Mouse (Mus musculus) left cerebral cortex, adult 11 months (tissue): ENCODE data around the gene Bmp6.

ENCODE experiments used
- DNase-seq: peaks from one replicate; pipeline ENCODE4 v3.0.0; 2022; ENCODE audit warnings: low spot score

Bmp6 gene

DNA sequence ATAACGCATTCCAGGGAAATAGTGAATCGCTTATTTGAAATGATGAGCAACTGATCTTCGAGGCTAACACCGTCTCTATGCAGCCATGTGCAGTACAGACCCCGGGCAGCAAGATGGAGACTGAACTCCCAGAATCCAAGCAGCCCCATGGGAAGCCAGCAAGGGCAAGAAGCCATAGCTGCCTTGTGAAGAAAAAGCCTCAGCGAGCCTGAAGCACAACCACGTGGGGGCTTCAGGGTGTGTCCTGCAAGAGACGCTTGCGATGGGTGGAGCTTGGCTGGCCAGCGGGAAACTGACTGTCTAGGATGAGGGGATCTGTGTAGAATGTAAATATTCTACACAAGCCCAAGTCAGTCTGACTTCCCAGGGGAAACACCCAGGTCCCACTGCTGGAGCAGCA lies 167.1 kb downstream of the Bmp6 start:
- no peak for DNase-seq

DNA sequence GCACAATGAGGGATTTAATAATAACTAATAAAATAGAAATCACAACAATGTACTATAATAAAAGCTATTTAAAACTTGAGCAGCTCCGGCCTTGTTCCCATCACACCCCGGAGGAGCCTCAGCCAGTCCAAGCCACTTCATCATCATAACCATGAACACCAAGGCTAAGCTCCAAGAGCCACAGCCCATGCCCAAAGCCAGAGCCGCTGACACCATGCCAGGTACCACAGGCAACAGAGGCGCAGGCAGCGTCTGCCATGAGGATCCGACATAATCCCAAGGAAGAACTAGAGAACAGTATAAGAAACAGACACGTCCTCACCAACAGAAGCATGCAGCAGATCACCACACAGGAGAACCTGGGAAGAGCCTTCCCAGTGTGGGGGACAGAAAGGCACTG lies 169.0 kb downstream of the Bmp6 start:
- DNase-seq, result no peak

DNA sequence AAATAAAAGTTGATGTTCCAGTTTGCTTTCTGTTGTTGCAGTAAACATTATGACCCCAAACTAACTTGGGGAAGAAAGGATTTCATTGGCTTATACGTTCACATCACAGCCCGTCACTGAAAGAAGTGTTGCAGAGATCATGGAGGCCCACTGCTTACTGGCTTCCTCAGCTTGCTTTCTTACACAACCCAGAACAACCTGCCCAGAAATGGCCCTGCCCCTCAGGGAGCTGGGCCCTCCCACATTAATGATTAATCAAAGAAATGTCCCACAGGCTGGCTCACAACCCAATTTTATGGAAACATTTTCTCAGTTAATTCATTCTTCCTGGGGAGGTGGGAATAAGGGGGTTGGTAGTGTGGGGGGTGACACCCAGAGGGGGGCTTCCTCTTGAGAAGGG lies 170.5 kb downstream of the Bmp6 start:
- no peak for DNase-seq

DNA sequence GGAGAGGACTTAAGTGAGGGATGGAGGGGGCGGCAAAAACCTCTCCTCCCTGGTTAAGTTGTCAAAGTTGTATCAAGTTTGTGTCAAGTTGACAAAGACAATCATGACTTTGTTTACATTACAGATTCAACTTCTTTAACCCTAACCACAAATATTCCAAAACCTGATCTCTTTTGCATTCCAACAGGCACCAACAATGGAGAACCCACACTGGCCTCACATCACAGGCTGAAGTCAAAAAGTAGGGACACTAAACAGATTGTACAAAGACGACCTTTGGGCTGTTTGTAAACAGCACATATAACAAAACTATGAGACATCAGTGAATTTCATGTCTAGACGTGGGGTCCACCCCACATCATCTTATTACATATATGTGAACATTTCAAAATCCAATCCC lies 170.9 kb downstream of the Bmp6 start:
- no peak for DNase-seq

DNA sequence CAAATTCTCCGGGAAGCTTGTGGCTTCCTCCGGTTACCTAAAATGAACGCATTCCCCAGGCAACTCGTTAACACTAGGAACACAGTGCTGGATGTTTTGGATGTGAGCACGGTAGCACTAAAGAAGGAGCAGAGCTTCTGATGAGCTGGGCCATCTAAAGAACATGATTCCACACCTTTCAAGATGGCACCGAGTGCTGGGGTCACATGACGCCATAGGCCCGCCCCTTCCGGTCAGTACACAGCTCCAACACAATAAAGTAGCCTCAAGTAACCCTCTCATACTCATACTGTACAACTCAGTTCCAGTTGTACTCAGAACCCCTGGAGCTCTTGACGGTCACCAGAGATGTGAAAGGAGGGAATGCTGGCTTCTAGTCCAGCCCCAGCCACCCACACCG lies 171.7 kb downstream of the Bmp6 start:
- no peak for DNase-seq

DNA sequence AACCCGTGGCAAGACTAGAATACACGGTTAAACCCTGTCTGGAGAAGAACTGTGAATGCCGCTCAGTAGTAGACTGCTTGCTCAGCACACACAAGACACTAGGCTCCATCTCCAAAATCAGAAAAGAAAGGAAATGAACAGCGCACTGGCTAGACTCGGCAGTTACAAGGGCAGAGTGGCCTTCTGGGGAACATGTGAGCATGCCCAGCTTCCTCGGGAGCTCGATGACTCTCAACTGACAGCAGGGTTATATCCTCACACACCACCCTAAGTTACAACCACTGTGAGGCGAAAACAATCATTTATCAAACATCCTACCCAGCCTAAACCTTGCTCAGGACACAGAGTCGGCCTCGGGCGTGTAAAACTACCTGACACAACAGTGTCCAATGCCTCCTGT lies 175.4 kb downstream of the Bmp6 start:
- DNase-seq, result no peak

DNA sequence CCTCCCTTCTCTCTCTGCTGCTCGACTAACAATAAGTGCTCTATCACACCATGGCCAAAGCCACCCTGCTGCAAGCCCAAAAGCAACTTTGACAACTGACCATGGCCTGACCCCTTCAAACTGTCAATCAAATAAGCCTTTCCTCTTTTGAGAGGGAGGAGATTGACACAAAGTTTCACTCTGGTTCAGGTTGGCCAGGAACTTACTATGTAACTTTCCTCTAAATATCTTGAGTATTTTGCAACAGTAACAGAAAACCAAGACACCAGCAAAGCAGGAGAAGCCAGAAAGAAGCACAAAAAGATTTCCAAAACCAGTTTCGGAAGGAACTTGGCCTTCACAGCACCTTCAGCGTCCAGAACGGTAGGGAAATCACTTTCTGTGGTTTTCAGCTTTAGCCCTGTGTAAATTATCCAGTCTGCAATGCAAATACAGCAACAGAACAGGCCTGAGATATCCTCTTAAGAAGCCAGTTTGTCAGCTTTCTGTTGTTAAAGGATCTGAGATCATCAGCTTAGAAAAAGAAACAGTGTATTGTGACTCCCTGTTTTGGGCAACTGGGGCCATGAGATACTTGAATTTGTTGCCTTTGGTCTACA lies 177.2 kb downstream of the Bmp6 start:
- DNase-seq, result no peak

DNA sequence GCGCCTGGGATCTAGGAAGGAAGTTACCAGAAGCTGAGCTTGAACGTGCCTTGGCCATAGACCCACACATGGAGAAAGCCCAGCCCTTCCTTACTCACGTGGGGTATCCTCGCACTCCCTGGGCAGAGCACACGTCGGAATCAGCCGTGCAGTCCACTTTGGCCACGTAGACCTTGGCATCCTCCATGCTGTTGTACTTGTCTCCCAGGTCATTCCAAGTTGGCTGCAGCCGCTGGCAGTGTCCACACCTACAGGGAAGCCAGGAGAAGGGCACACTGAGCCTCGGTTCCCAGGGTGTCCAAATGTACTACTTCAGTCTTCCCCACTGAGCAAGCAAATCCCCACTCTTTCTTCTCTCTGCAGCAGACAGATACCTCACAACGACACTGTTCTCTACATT lies 178.3 kb downstream of the Bmp6 start:
- no peak for DNase-seq

DNA sequence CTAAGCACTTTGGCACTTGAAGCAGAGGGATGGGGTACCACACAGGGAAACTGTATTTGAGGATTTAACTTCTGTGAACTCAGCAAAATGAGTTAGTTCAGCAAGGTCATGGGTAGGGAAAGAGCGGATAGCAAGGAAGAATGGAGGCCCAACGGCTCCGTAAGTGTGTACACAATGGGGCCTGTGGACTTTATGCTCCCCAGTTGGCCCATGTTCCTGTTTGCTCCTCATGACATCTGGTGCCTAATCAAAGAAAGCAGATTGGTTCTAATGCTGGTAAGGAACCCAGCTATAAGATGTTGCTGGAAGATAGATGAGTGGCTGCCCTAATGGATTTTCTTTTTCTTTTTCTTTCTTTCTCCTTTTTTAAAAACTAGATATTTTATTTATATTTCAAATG lies 180.4 kb downstream of the Bmp6 start:
- no peak for DNase-seq

DNA sequence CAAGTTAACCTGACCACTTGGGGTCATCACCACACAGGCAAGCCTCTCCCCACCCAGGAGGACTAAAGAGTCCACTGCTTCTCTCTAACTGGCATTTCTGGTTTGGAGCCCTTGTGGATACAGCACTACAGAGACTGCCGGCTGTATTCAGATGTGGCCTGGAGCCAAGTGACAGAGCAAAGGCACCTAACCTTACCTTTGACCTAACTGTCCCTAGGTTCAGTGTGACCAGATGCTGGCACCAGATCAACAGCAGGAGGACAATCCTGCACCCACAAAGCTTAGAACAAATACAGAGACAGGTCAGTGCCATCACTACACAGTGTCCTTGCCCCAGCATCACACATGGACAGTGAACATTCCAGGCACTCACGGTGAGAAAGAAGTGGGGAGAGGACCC lies 181.2 kb downstream of the Bmp6 start:
- no peak for DNase-seq

DNA sequence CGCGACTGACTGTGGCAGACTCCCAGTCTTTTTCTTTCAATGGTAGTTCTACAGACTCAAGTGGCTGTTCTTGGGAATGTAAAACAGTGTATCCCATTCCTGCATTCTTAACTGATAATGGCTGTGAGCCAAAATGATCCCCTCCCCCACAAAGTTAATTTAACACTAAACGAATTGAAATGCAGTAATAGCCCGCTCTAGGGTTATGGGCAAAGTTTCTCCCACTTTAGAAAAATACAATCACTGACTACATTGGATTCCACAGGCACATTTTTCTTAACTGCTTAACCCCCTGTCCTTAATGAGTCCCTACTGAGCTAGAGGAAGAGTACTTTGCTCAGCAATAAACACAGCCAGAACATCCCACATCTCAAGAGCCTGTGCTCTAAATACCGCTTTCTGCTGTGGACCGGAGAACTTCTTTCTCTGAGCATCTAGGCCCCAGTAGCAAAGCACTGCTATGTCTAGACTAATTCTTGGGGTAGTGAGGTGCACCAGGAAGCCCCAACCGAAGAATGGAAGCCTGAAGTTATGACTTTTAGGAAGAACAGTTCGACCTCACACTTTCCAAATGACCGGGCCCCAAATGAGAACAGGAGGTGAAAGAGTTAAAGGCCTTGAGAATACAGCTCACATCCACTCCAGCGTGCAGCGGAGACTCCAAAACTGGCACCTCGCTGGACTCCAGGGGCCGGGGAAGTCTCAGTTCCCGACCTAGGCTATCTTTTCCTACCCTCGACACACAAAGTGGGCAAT lies 182.3 kb downstream of the Bmp6 start:
- DNase-seq, result no peak

DNA sequence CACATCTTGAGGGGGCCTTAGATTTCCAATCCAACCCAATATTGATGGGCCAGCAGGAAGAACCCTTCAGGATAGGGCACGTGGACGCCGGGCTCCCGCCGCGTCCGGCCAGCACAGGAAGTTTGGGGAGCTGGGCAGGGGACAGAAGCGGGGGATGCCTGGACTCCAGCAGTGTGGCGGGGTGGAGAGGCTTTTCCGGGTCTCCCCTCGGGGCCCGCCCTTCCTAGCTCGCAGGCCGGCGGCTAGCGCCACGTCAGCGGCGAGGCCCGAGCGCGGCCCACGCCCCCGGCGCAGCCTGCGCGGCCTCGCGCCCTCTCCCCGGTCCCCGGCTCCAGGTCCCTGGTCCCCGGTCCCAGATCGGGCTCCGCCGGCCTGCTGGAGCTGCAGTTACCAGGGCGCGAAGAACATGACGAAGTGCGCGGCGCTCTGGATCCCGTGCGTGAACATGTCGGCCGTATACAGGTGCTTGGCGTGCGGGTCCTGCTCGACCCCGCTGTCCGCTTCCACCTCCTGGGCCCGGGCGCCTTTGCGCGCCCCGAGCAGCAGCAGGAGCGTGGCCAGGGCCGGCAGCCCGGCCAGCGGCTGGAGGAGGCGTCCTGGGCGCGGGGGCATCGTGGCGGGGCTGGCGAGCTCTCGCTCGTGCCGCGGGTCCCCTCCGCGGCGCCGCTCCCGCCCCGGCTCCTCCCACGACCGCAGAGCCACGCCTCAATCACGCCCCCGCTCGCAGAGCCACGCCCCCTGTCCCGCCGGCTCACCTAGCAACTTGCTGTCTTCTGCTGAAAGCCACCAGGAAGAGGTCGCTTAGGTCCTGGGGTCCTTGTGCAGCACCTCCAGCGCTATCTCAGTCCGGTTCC lies 183.1 kb downstream of the Bmp6 start:
- DNase-seq, result peak; percentile 58

DNA sequence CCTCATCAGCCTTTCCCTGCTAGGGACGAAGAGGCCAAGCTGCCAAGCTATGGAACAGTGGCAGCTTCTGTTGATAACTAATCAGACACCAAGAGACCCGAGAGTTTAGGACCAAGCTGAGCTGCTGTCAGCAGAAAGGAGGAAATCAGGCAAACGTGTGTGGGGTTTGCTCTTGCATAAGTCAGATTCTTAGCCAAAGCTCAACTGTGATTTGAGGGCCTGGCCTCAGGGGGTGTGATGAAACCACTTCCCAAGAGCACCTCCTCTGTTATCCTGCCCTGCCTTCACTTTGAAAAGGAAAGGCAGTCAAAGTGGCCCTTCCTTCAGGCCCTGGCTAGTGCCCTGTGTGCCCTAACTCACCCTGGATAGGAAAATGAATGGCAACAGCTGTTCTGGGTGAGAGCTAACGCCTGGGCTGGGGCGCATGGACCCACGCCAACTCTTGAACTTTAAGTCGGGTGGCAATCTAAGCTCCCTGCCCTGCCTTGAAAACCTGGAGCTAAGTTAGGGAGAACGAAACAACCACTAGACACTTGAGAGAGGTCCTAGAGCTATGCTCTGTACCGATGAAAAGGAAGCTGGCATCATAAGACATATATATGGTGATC lies 183.9 kb downstream of the Bmp6 start, which contains the start of gene Txndc5:
Gene Txndc5, minus strand, starts transcription at position 138 of the 608 bp plus-strand sequence.
- DNase-seq, result no peak

DNA sequence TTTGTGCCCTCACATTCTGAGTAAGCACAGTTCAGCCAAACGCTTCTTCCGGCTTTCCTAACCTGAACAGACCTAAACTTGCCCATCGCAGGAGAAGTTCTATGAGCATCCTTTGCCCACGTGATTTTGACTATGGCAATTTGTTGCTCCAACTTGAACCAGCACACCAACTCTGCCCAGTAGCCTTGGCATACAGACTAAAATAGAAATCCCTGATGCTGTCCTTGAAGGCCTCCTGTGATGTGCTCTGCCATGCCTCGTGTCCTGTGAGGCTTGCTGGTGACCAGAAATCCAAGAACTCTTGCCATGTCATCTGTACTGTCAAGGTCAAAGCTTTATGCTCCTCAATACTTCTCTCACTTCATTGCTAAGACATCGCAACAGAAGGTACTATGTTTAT lies 184.7 kb downstream of the Bmp6 start:
- DNase-seq, result no peak

DNA sequence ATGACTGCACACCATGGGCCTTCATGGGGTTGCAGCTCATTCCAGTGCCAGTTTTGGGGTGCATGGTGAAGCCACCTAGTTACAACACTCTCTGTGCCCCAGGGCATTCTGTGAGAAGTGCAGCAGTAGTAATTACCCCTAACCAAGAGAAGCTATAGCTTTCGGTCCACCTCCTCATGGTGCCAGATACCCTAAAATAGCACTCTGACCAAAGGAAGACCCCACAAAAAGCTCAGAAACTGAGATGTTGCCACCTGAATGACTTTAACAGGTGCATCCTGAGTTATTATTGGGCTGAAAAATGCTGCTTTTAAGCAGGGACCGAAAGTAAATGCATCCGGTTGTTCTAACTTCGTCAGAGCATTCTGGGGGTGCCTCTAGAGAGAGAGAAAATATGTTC lies 186.6 kb downstream of the Bmp6 start:
- no peak for DNase-seq

DNA sequence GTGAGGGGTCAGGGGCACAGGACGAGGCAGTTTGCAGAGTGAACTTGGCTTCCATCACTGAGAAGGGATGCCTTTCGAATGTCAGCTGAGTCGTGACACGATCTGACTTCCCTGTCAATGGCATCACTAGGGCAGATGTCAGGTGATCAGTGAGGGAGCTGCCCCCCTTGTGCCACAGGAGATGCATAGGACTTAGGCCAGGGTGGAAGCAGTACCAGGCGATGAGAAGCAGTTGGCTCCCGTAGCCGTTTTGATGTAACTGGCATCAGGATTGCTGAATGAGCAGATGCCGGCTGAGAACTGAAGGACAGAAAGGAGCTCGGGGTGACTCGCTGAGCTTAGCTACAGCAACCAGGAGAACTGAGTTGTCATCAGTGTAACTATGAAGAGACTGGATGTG lies 188.6 kb downstream of the Bmp6 start:
- no peak for DNase-seq

DNA sequence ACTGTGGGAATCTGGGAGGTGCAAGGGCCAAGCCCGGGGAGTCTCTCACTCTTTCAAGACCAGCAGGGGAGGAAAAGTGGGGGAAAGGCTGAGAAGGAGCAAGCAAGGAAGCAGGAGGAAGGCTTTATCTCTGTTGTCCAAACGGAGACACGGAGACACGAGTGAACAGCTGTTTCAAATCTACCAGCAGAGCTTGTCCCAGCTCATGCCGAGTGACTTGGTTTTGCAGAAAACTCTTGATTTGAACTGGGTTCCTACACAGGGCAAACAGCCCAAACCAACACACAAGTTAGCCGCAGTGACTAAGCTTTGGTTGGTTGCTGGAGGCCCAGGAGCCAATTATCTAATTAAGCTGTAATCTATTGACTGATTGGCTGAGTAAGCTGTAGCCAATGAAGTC lies 189.1 kb downstream of the Bmp6 start:
- DNase-seq, result no peak

DNA sequence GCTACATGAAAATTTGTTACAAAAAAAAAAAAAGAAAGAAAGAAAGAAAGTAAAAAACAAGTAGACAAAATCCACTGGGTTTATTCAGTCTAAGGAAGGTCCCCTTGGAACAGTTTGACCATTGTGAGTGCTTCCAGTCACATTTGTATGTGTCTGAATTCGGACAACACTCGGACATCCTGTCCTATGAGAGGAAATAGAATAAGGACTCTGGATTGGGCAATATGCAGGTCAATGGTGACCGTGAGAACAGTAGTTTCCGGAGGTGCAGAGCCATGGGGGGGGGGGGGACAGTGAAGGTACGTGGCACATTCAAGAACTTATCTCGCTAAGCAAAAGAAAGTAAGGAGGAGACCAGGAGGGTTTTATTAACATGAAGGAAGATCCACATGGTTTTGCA lies 189.8 kb downstream of the Bmp6 start:
- DNase-seq, result no peak

DNA sequence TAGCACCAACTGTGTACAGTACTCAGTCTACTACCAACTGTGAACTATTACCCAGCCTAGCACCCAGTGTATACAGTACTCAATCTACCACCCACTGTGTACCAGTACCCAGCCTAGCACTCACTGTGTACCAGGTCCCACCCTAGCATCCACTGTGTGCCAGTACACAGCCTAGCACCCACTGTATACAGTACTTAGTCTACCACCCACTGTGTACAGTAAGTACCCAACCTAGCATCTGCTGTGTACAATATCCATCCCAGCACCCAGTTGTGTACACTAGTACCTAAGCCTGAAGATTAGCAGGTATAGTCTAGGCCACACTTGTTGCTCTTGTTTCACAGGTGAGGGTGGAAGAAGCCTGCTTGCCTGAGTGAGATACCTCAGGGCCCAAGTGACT lies 192.6 kb downstream of the Bmp6 start:
- no peak for DNase-seq

DNA sequence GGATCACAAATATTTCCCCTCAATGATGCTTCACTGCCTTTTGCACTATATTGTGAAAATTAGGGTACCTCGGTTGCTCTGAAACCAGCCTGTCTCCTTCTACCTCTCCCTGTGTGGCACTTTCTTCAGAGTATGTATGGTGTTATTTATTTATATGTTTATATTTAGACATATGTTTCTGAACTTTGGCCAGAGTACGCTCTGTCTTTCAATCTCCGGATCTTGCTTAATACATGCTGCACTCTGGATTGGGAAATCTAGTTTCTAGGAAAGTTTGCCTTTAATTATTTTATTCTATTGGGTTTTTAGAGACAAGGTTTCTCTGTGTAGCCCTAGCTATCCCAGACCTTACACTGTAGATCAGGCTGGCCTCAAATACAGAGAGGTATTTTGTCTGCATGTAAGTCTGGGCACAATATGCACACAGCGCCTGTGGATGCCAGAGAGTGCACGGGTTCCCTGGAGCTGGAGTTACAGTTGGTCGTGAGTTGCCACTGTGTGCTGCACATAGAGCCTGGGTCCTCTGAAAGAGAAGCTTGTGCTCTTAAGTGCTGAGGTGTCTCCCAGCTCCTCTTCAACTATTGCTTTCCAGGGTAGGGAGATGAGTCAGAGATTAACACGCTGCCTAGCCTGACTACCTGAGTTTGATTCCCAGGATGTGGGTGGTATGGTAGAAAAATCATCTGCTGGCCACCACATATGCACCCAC lies 194.4 kb downstream of the Bmp6 start:
- no peak for DNase-seq

DNA sequence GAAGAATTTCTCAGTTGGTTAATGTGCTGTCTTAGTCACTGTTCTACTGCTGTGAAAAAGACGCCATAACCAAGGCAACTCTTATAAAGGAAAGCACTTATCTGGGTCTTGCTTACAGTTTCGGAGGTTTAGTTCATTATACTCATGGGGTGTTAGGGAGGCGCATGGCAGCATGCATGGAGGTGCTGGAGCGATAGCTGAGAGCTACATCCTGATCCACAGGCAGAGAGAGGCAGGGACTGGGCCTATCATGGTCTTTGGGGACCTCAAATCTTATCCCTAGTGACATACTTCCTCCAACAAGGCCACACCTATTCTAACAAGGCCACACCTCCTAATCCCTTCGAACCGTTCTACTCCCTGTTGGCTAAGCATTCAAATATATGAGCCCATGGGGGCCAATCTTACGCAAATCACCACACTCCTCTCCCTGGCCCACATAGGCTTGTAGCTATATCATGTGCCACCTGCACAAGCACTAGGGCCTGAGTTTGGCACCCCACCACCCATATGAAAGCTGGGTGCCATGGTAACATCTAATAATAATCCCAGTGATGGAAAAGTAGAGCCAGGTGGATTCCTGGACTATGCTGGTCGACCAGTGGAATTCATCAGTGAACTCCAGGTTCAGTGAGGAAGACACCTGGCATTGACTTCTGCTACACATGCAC lies 198.7 kb downstream of the Bmp6 start:
- no peak for DNase-seq
